Mouse (Mus musculus): ENCODE data around the gene Slc12a7.

GRCm38 (mm10) chr13:73822187-73822800 lies 89.4 kb downstream of the Slc12a7 start:
- TF ChIP-seq CTCF (IDR thresholded peaks at IDR 0.05; ENCODE audit: borderline replicate concordance, control insufficient read depth, extremely low read depth, insufficient read depth, low read length, poor library complexity) (no peak), POLR2A (IDR thresholded peaks at IDR 0.05; ENCODE audit: control insufficient read depth, extremely low read depth, insufficient read depth, low read length, poor library complexity) (no peak)

Data from thymus, adult 2 months (tissue).